Mouse (Mus musculus) Muller cell, postnatal 12 days (primary cell): ENCODE measurements at regions not wholly inside any gene's neighbourhood (a gene's known extent, or its start where the extent isn't known, plus 50 kb on each side); places are given as distances from the start of the nearest gene placed in this dataset.

Experiments used
- DNase-seq: peaks from one replicate; pipeline ENCODE4 v3.0.0-alpha.2; 2015; ENCODE audit errors: inconsistent ontology term

- no peak for DNase-seq
Observed at GRCm38 (mm10) chr2:147702330-147703063, 340.8 kb downstream of the Pax1 start.

- no peak for DNase-seq
Observed at GRCm38 (mm10) chr2:147699524-147700081, 337.9 kb downstream of the Pax1 start.

DNA sequence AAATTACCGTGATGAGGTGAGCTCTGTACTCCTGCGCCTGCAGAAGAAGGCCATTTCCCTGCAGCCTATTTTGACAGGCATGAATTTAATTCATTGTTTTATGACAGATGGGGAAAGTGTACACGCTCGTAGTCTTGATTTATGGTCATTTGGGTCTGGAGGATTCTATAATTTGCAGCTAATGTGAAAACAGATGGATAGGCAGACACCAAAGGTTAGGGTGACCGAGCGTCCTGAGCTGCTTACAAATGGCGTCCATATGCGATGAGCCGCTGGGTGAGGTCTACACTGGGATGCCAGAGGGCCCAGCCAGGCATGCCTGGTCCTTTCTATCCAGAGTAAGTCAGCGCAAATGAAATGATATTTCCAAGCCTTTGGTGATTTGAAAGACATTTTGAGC is 330.2 kb downstream of the Pax1 start:
- DNase-seq: no peak

DNA sequence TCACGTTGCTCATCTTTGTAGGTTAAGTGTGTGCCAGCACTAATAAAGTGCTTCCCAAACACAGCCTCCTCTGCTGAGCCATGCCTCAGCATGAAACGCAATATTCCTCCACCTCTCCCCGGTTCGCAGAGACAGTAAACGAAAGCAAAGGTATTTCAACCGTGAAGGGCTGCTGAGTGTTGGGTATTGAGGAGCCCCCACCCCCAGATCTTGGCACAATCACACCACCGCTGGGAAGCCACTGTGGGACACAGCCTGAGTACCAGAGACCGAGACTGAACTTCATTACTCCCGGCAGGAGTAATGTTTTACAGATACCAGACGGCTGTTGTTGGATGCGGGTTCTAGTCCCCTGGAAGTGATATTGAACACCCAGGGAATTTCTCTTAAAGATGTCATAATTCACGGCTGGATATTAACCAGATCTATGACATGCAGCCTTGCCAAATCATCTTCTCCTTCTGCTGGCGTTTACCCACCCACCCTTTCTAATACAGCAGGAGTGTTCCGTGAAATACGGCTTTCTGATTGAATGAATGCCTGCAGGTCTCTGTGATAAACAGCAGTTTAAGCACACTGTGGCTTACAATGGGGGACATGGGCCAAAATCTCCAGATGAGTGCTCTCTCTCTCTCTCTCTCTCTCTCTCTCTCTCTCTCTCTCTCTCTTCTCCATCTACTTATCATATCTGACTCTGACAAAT is 328.9 kb downstream of the Pax1 start:
- no peak for DNase-seq

DNA sequence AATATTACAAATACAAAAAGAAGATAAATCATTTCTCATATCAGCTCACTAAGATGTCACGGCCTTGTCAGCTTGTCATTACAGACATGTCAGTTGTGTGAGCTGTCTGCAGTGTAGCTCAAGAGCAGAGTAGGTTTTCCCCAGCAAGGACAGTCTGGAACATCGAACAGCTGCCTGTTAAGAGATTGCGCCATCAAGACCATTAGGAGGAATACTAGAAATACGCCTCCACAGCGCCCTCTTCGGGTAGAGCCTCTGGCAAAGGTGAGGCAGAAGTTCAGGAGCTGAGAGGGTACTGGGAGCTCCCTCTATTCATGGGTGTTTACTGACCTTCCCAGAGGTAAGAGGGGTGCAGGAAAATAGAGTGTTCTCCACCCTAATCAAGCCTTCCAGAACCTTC is 327.0 kb downstream of the Pax1 start:
- no peak for DNase-seq

- DNase-seq: peak; percentile 38
Observed at GRCm38 (mm10) chr2:147656667-147657066, 294.9 kb downstream of the Pax1 start.

GRCm38 (mm10) chr2:147650229-147650628 is 288.5 kb downstream of the Pax1 start:
- DNase-seq: peak; percentile 46

GRCm38 (mm10) chr2:147647972-147648371 is 286.2 kb downstream of the Pax1 start:
- no peak for DNase-seq

DNA sequence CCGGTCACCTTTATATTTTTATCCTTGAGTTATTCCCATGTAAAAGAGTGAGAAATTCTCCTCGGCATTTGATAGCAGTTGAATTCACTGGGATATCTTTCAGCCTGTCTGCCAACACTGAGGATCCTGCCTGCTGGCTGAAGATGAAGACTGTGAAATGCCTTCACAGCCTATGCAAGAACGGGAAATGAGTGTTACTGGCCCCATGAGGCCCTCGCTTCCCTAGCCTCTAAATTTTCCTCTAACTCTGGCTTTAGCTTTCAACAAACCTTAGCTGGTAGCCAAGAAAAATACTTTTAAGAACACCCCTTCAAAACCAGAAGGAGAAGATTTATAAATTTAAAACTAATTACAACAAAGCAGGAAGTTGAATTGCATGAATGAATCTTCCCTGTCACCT is 285.8 kb downstream of the Pax1 start:
- no peak for DNase-seq

- DNase-seq: peak; percentile 7
Observed at GRCm38 (mm10) chr2:147637882-147638281, 276.2 kb downstream of the Pax1 start.

- no peak for DNase-seq
Observed at GRCm38 (mm10) chr2:147632737-147633136, 271.0 kb downstream of the Pax1 start.

GRCm38 (mm10) chr2:147629716-147630115 is 268.0 kb downstream of the Pax1 start:
- DNase-seq: no peak

DNA sequence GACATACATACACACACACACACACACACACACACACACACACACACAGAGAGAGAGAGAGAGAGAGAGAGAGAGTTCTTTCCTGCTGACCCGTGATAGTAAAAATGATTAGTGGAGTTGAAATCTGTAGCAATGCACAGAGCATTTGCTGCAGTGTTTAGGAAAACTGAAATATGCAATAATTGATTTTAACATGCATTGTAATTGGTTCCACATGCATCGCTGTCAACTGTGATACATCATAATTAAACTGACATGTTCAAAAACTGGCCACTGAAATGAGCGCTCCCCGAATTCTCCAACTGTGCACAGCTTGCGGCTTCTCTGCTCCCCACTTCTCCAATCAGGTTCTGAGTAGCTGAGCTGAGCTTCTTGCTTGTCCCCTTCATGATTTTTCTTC is 265.4 kb downstream of the Pax1 start:
- no peak for DNase-seq

DNA sequence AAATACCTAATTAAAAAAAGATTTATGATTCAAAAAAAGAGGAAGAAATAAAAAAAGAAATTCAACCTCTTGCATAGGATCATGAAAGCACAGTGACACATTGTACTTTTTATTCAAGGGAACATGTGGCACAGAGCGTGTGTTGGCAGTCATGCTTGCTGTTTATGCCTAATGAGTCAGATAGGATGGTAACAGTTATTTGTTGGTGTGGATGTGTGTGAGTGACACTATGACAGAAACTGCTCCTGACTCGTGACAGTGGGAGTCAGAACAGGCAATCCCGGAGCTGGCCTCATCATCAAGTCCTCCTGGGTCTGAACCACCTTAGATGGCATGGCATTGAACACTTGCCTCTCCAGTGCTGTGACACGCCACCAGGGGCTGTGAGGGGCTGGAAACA is 261.4 kb downstream of the Pax1 start:
- no peak for DNase-seq

DNA sequence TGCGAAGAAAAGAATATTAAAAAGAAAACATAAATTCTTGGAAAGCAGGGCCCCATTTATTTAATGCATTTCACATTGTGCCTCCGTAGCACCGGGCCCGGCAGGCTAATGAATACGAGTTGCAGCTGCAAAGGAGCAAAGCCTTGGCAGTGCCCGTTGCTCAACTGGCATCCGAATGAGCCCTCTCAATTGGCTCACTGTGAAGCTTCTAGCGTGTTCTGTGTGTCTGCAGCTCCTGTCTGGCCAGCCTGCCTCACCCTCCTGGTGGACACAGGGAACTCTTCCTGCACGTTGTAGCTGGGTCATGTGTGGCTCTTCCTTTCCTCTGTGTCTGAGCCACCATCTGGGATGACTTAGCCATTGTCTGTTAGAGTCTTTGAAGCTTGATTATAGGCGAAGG is 256.1 kb downstream of the Pax1 start:
- DNase-seq: no peak

DNA sequence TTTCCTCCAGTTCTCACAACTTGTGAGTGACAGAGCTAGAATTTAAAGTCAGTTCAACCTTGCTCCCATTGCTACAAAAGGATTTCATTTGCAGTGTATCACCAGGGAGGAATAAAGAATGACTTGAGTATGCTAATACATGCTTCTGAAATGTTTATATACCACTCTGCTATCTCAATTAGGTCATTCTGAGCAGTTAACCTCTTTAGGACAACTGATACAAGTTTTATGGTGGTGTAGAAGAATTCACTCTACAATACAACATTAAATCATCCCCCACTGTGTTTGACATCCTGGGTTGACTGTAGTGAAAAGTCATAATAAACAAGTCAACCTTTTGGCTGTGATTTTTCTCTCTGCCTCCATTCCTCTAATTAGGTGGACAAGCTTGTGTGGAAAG is 248.6 kb downstream of the Pax1 start:
- no peak for DNase-seq

DNA sequence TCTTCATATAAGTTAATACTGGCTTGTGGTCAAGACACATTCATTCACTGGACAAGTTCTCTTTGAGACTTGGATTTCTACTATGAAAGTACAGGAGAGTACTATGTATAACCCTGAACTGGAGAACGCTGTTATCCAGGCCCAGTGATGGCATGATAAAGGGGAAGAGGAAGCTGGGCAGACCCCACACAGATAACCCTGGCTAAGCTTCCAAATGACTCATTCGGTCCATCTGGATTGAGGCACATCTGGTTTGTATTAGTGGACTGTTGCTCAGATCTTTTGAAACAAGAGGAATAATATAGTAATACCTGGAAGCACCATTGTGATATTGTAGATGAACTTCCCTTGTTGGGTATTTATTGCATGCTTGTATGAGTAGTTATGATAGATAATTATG is 239.9 kb downstream of the Pax1 start:
- no peak for DNase-seq

DNA sequence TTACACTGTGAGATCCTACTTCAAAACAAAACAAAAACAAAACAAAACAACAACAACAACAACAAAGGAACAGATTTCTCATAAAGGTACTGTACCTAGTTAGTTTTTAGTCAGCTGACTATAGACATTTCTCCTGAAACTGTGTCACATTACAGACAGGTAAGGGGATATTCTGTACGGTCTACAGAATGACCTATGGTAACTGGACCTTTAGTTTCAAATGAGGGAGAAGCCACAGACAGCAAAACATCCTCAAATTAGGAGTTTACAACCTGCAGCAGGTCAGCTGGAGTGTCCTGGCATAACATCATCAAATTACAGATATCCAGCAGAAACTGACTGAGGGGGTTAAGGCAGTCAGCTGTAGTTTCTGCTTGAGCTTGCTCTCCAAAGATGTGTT is 210.7 kb downstream of the Pax1 start:
- no peak for DNase-seq

DNA sequence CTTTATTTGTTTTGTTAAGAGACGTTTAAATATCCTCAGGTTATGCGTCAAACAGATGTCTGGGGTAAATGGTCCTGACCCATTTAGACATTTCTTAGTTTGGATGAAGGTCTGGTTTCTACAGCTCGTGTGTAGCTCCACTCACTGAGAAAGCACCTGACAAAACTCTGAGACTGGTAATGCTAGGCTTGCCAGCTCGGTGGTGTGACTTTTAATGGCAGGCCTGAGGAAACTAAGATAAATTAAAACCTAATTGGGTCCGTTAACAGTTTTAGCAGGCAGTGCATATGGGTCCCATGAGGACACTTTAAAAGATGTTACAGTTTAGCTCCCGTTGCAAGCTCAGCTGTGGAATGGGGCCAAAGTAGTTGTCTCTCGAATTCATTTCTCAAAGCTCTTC is 199.5 kb downstream of the Pax1 start:
- DNase-seq: no peak

GRCm38 (mm10) chr2:147560426-147561155 is 198.9 kb downstream of the Pax1 start:
- DNase-seq: no peak

DNA sequence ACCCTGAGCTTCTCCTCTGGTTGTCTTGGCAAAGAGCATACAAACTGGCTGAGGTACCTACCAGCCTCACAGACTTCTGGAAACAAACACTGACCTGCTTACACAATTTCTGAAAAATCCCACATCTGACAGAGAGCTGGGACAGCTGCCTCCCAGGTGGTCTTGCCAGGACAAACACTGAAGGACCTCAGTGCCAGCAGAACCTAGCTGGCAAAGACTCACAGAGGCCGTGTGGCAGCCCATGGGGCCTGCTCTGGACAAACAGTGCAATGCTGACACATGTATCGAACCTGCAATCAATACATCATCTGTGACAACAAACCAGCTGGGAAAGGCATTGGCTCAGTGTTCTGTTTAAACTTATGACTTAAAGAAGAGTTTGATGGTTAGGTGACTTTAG is 167.4 kb downstream of the Pax1 start:
- no peak for DNase-seq

DNA sequence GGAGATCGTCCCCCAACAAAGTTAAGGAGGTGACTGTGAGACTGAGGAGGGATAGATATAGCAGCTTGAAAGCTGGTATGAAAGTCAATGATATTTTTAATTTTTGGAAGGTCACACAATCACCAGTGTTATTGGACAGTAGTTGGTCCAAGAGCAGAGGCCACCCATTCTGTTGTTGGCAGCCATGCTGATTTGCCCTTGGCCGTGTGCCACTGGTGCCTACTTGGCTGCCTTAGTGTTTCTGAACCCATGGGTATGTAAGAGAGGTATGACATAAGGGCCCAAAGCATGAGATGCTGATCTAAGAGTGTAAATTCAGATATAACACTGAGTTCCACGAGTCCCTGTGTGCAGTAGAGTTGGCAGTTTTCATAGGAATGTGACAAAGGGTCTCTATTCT is 153.7 kb downstream of the Pax1 start:
- no peak for DNase-seq

DNA sequence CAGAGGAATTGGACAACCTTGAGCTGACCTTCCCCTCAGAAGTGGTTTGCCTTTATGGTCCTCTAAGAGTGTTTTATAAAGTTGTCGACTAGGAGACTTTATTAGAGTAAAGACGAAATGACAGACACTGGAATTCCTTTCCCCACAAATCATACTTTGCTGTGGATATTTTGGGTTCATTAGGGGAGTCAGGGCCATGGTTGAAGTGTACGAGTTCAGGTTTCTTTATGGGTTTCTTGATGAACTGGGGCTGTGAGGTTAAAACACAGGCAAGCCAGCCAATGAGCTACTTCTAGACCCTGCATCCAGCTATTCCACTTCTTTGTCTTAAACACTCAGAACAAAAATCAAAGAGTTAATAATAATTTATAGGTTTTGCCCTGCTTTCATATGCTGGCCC is 153.0 kb downstream of the Pax1 start:
- DNase-seq: no peak
